Mouse (Mus musculus) stomach, postnatal 0 days (tissue): ENCODE results near the gene Casp9.

ENCODE experiments used
- CTCF ChIP-seq: IDR thresholded peaks from 2 replicates; pipeline ENCODE4 v1.5.1; 2016; ENCODE audit warnings: antibody characterized with exemption, low read depth, mild to moderate bottlenecking, moderate library complexity
- EP300 ChIP-seq: optimal IDR thresholded peaks from 2 replicates; pipeline ENCODE3; 2016; ENCODE audit warnings: antibody characterized with exemption

DNA sequence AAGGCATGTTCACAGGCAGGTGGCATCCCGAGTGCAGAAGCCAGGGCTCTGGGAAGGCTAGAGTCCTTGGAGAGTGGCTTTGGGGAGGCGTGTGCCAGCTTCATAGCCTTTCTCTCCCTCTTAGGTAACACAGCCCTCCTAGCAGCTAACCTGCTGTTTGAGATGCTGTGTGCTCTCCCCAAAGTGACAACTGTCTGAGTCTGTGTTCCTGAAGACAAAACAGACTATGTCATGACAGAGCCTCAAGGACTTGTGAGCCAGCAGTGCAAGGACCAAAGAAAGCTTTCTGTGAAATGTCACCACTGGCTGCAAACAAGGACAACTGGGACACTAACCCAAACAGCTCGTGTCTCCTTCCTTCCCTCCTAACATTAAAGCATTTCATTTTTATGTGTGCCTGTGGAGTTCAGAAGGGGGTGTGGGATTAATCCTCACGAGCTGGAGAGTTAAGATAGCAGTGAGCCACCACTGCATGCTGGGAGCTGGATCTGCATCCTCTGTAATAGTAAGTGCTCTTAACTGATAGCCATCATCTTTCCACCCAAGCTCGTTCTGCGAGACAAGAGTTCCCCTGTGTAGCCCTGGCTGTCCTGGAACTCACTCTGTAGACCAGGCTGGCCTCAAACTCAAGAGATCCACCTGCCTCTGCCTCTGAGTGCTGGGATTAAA is 34.4 kb upstream of the Casp9 start:
- no peak for TF ChIP-seq CTCF
- no peak for TF ChIP-seq EP300
